Mouse (Mus musculus) skeletal muscle tissue, adult 2 months (tissue): ENCODE measurements around the gene Necap2.

ENCODE experiments used
- DNase-seq: peaks from one replicate; pipeline ENCODE4 v3.0.0-alpha.2; 2012; ENCODE audit warnings: low read depth, low spot score

Necap2 gene

GRCm38 (mm10) chr4:141033606-141034549 lies 44.3 kb downstream of the Necap2 start:
- peak; percentile 67 for DNase-seq

GRCm38 (mm10) chr4:141031733-141032132 lies 46.4 kb downstream of the Necap2 start:
- peak; percentile 92 for DNase-seq

DNA sequence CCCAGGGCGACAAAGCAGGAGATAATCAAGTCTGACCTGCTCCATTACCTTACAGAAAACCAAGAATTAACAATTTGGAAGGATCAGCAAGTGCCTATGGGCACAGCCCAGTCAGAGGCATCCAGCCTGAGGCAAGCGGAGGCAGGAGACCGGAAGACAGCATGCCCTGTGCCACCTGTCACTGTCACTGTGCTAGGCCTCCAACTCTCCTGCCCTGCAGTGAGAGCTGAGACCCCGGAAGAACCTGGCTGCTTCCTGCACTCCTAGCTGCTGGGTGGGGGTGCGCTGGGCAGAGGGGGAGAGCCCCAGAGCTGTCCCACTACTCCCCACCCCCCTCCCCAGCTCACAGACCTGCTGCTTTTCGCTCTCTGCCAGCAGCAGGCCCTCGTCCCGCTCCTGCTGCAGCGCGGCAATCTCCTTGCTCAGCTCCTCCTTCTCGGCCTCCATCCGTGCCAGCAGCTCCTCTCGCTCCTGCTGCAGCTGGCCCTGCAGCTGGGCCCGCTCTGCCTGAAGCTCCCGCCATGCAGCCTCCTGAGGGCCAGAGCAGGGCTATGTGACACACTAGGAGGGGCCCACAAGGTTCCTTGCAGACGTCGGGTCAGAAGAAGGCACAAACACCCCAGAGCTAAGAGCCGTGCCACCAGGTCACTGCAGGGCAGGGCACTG lies 47.5 kb downstream of the Necap2 start:
- no peak for DNase-seq

DNA sequence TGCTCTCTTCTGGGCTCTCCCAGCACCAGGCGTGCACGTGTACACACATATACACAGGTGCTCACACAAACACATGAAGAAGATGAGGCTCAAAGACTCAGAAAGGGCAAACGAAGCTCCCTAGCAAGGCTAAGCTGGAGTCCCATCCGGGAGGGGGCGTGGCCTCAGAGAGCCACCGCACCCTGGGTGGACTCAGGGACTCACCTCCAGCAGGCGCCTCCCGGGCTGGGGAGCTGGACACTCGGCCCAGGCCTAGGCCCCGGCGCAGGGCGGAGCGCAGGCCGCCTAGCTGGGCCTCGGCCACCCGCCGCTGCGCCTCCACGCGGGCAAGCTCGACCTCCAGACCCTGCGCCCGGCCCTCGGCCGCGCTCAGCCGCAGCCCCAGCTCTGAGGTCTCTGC lies 53.2 kb downstream of the Necap2 start:
- no peak for DNase-seq

DNA sequence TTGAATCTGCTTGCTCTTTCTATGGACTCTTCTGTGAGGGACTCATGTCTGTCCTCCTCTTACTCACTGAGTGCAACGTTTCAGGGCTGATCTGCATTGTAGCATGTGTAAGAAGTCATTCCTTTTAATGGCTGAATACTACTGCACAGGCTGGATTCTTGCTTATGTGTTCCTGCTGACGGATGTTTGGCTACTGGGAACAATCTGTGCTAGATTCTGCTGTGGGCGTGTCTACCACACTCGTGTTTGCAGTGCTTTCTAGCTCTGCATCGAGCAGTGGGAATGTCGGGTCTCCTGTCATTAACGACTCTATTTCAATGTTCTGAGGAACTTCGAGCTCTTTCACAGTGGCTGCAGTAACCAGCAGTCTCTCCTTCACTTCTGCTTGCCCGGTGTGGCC lies 54.1 kb downstream of the Necap2 start:
- DNase-seq: no peak

DNA sequence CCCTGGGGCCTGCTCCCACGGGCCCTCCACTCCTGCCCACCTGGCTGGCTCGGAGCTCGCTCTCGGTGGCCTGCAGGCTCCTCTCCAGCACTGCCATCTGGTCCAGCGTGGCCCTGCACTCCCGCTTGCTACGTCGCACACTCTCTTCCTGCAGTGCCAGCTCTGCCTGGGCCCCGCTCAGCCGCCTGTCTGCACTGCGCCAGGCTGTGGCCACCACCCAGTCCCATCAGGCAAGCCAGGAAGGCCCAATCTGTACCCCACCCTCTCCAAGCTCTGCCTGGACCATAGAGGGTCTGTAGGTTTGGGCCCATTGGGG lies 56.6 kb downstream of the Necap2 start:
- DNase-seq: no peak

- DNase-seq: no peak
Measured at GRCm38 (mm10) chr4:141020811-141021613, 57.1 kb downstream of the Necap2 start.

DNA sequence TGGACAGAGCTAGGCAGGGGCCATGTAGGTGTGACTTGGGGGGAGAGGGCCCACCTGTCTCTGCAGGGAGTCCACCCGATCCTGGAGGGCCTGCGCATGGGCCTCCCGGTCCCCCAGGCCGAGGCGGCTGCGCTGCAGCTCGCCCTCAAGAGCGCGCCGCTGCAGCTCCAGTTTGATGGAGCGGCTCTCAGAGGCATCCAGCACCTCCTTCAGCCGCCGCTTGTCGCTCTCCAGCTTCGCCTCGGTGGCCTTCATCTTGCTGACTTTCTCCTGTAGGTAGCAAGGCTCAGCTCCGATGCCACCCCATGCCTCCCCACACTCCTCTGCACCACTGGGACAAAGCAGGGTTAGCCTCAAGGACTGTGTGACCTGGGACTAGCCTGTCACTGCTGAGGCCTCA lies 57.9 kb downstream of the Necap2 start:
- DNase-seq: no peak

- DNase-seq: no peak
Measured at GRCm38 (mm10) chr4:141017657-141018436, 60.3 kb downstream of the Necap2 start.
